Comparison of ENCODE assay signal across 27 mouse cellular contexts in the genomic region with DNA sequence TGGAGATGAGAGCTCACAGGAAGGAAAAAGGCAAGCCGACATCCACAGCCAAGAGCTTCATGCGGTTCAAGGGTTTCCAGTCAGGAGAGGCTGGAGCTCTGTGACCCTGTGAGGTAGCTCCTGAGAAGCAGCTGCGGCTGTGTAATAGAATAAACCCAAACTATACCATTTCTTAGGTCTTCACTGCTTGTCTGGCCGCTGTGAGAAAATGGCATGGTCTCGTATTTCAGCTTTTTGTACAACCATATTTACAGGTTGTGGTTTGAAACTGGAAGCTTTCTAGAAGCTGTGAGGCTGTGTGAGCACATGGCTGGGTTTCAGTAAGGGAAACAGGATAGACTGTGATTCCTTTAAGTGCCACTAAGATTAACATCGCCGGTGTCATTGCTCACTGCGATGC.
"Had no signal": no experiment of that assay in that cellular context is flagged by ENCODE, and none has a peak within 500 bp of the region (broad histone marks: within the 10 kb centered on the region; RNA-seq: fewer than 3 reads in every experiment).

No protein-coding gene starts in this region.

- H3K4me3 ChIP-seq: gastrocnemius, adult 2 months; heart, adult 2 months; heart, embryonic 13.5 days; heart, embryonic 15.5 days; hindbrain, embryonic 13.5 days; hindbrain, embryonic 15.5 days; intestine, embryonic 15.5 days; limb, embryonic 13.5 days; limb, embryonic 15.5 days; liver, embryonic 12.5 days had no signal

- H3K4me1 ChIP-seq: heart, embryonic 13.5 days; heart, embryonic 15.5 days; hindbrain, embryonic 13.5 days; hindbrain, embryonic 15.5 days; intestine, embryonic 15.5 days; limb, embryonic 13.5 days; limb, embryonic 15.5 days; liver, embryonic 12.5 days had no signal

- H3K9me3 ChIP-seq: heart, embryonic 13.5 days; heart, embryonic 15.5 days; hindbrain, embryonic 15.5 days; intestine, embryonic 15.5 days; limb, embryonic 13.5 days; limb, embryonic 15.5 days; liver, embryonic 12.5 days had no signal

- H3K27me3 ChIP-seq: heart, embryonic 13.5 days; heart, embryonic 15.5 days; hindbrain, embryonic 13.5 days; hindbrain, embryonic 15.5 days; intestine, embryonic 15.5 days; limb, embryonic 13.5 days; limb, embryonic 15.5 days; liver, embryonic 12.5 days had no signal

- H3K36me3 ChIP-seq: heart, embryonic 13.5 days; heart, embryonic 15.5 days; hindbrain, embryonic 13.5 days; hindbrain, embryonic 15.5 days; intestine, embryonic 15.5 days; limb, embryonic 13.5 days; limb, embryonic 15.5 days; liver, embryonic 12.5 days had no signal

- H3K9ac ChIP-seq: heart, embryonic 13.5 days; heart, embryonic 15.5 days; hindbrain, embryonic 13.5 days; hindbrain, embryonic 15.5 days; intestine, embryonic 15.5 days; limb, embryonic 13.5 days; limb, embryonic 15.5 days; liver, embryonic 12.5 days; liver, embryonic 14.5 days had no signal

- ATAC-seq: hindbrain, postnatal 0 days; intestine, embryonic 15.5 days; intestine, postnatal 0 days; liver, embryonic 12.5 days had no signal

- H3K4me2 ChIP-seq: heart, embryonic 11.5 days; heart, embryonic 13.5 days; heart, embryonic 15.5 days; hindbrain, embryonic 13.5 days; hindbrain, embryonic 15.5 days; intestine, embryonic 15.5 days; limb, embryonic 13.5 days; limb, embryonic 15.5 days; liver, embryonic 12.5 days had no signal

- DNase-seq: gastrocnemius, adult 2 months; gastrocnemius, postnatal 10 days; gastrocnemius, postnatal 25 days; heart, adult 11 months; heart, adult 2 months; heart, postnatal 14 days; heart, postnatal 36 days; kidney, adult 18-20 months; kidney, adult 8-10 months; kidney, postnatal 10 days; kidney, postnatal 25 days; kidney, postnatal 4 days; layer of hippocampus, adult 9-11 months; layer of hippocampus, postnatal 36 days; left cerebral cortex, postnatal 4 days had no signal

- H3K27ac ChIP-seq: gastrocnemius, adult 2 months; heart, adult 2 months; heart, embryonic 13.5 days; heart, embryonic 15.5 days; hindbrain, embryonic 13.5 days; hindbrain, embryonic 15.5 days; hindbrain, postnatal 0 days; intestine, embryonic 15.5 days; limb, embryonic 13.5 days; limb, embryonic 15.5 days; liver, embryonic 12.5 days; liver, embryonic 14.5 days had no signal
